Mouse (Mus musculus) skeletal muscle tissue, adult 2 months (tissue): ENCODE data around the gene Wdr35.
A peak's percentile ranks its signal among the peaks of the same experiment; 100 is the strongest.
"Not testable (repeated sequence)": the region's sequence is repeated elsewhere in the genome, so short reads cannot be mapped to it uniquely, and the experiment has no call there.

Experiments
- DNase-seq: peaks from one replicate; pipeline ENCODE4 v3.0.0-alpha.2; 2012; ENCODE audit warnings: low read depth, low spot score

Gene Wdr35

GRCm38 (mm10) chr12:9007146-9007545 lies 33.5 kb downstream of the Wdr35 start:
- no peak for DNase-seq

- DNase-seq = no peak
Measured at GRCm38 (mm10) chr12:9007811-9008210, 34.1 kb downstream of the Wdr35 start.

GRCm38 (mm10) chr12:9010311-9010710 lies 36.6 kb downstream of the Wdr35 start:
- no peak for DNase-seq

GRCm38 (mm10) chr12:9016376-9016775 lies 42.7 kb downstream of the Wdr35 start:
- no peak for DNase-seq

- no peak for DNase-seq
Measured at GRCm38 (mm10) chr12:9020431-9020830, 46.7 kb downstream of the Wdr35 start.

GRCm38 (mm10) chr12:9020986-9021385 lies 47.3 kb downstream of the Wdr35 start:
- no peak for DNase-seq

- DNase-seq = no peak
Measured at GRCm38 (mm10) chr12:9023031-9023430, 49.3 kb downstream of the Wdr35 start.

- no peak for DNase-seq
Measured at GRCm38 (mm10) chr12:9024071-9024470, 50.4 kb downstream of the Wdr35 start.

- DNase-seq = no peak
Measured at GRCm38 (mm10) chr12:9024736-9025135, 51.0 kb downstream of the Wdr35 start.

GRCm38 (mm10) chr12:9026843-9027242 lies 53.2 kb downstream of the Wdr35 start:
- no peak for DNase-seq

- not testable (repeated sequence) for DNase-seq
Measured at GRCm38 (mm10) chr12:9028816-9029215, 55.1 kb downstream of the Wdr35 start.

GRCm38 (mm10) chr12:9029506-9029887 lies 55.8 kb downstream of the Wdr35 start:
- no peak for DNase-seq

GRCm38 (mm10) chr12:9029888-9030723 lies 56.4 kb downstream of the Wdr35 start, which contains the start of gene Ttc32:
Ttc32 (plus strand) TSS chr12:9029997.
- peak; percentile 96 for DNase-seq

GRCm38 (mm10) chr12:9031166-9031565 lies 57.5 kb downstream of the Wdr35 start:
- no peak for DNase-seq

GRCm38 (mm10) chr12:9033140-9033539 lies 59.4 kb downstream of the Wdr35 start:
- no peak for DNase-seq

- DNase-seq = no peak
Measured at GRCm38 (mm10) chr12:9036409-9036808, 62.7 kb downstream of the Wdr35 start.

- no peak for DNase-seq
Measured at GRCm38 (mm10) chr12:9040177-9040576, 66.5 kb downstream of the Wdr35 start.

GRCm38 (mm10) chr12:9040686-9041085 lies 67.0 kb downstream of the Wdr35 start:
- DNase-seq = no peak

- no peak for DNase-seq
Measured at GRCm38 (mm10) chr12:9042316-9042715, 68.6 kb downstream of the Wdr35 start.

GRCm38 (mm10) chr12:9042759-9043158 lies 69.1 kb downstream of the Wdr35 start:
- DNase-seq = no peak

- no peak for DNase-seq
Measured at GRCm38 (mm10) chr12:9044666-9045065, 71.0 kb downstream of the Wdr35 start.

- DNase-seq = no peak
Measured at GRCm38 (mm10) chr12:9046674-9047073, 73.0 kb downstream of the Wdr35 start.

GRCm38 (mm10) chr12:9048090-9048489 lies 74.4 kb downstream of the Wdr35 start:
- DNase-seq = no peak

- no peak for DNase-seq
Measured at GRCm38 (mm10) chr12:9050824-9051223, 77.1 kb downstream of the Wdr35 start.
